ENCODE assay signal across 10 mouse cellular contexts in the genomic region with DNA sequence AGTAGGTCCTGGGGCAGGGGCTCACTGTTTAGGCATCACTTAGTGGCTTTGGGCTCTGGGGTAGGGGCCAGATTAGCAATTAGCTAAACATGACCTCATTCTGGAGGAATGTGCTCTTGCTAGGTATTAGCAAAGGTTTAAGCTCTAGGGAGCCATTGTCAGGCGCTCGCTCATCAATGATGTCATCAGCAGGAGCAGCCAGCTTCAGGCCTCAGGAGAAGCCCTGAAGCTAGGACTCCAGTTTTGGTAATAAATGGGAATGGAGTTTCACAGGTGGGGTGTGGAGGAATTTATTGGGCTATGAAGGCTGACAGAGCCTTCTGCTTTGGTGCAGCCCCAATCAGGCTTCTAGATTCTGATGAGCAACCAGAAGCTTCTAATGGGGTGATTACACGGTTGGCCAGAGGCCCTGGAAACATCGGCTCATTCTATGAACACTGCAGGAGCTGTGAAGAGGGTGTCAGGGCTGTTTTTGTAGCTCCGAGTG. TPM values are rescaled to one million over a fixed set of nuclear protein-coding genes. Genes with fewer than 3 reads are reported as not detected.
DNase-seq lines count a peak whose midpoint lies in the region; ATAC-seq lines count a peak whose summit lies in the region.
"Had no signal": no experiment of that assay in that cellular context is flagged by ENCODE, and none has a peak within 500 bp of the region (broad histone marks: within the 10 kb centered on the region; RNA-seq: fewer than 3 reads in every experiment).

No protein-coding gene starts in this region.

- intact Hi-C loops in heart, postnatal 25 days (cut with DNase I) = no loop called here
- intact Hi-C loops in left cerebral cortex, postnatal 36 days (cut with DNase I) = no loop called here

- H3K9me3 ChIP-seq in embryonic facial prominence, embryonic 13.5 days = no peaks in the 10 kb centered on the region
- H3K9me3 ChIP-seq in hindbrain, embryonic 11.5 days (ENCODE audit: control insufficient read depth, low read length) = no peaks in the 10 kb centered on the region
- no peaks in the 10 kb centered on the region for H3K9me3 ChIP-seq in neural tube, embryonic 15.5 days (replicated peaks)

- 36% methylated on average over 5 of the region's 5 CpGs for WGBS in embryonic facial prominence, embryonic 13.5 days
- 26% methylated on average over 5 of the region's 5 CpGs for WGBS in hindbrain, embryonic 11.5 days
- 17% methylated on average over 5 of the region's 5 CpGs for WGBS in neural tube, embryonic 15.5 days

- peak; percentile 11 to 19 for DNase-seq in heart, adult 9 months (ENCODE audit: low spot score in 2 of 2)
- DNase-seq in heart, postnatal 25 days (ENCODE audit: low spot score) = no peak
- peak; percentile 25 for DNase-seq in hindbrain, embryonic 11.5 days (ENCODE audit: low spot score)
- no peak for DNase-seq in left cerebral cortex, adult 8-10 months (ENCODE audit: low spot score in 2 of 2)
- no peak for DNase-seq in left cerebral cortex, postnatal 36 days (ENCODE audit: low spot score in 2 of 2)
- no peak for DNase-seq in adrenal gland, adult (ENCODE audit: inconsistent age in 2 of 2, low spot score in 1 of 2)

- no peaks in the 10 kb centered on the region for H3K36me3 ChIP-seq in embryonic facial prominence, embryonic 13.5 days
- H3K36me3 ChIP-seq in hindbrain, embryonic 11.5 days (ENCODE audit: control insufficient read depth, insufficient read depth, low read length) = no peaks in the 10 kb centered on the region
- H3K36me3 ChIP-seq in neural tube, embryonic 15.5 days = no peaks in the 10 kb centered on the region

- no peaks in the 10 kb centered on the region for H3K27me3 ChIP-seq in embryonic facial prominence, embryonic 13.5 days
- H3K27me3 ChIP-seq in hindbrain, embryonic 11.5 days (ENCODE audit: control insufficient read depth, insufficient read depth, low read length) = no peaks in the 10 kb centered on the region
- H3K27me3 ChIP-seq in neural tube, embryonic 15.5 days (replicated peaks) = no peaks in the 10 kb centered on the region

- H3K4me1 ChIP-seq in embryonic facial prominence, embryonic 13.5 days = peaks cover 65% of the 10 kb centered on the region
- no peaks in the 10 kb centered on the region; the same call in 1 of the 2 replicates for H3K4me1 ChIP-seq in hindbrain, embryonic 11.5 days (replicated peaks; ENCODE audit: control insufficient read depth, insufficient read depth, low read length)
- peaks cover 42% of the 10 kb centered on the region for H3K4me1 ChIP-seq in neural tube, embryonic 15.5 days

- peak overlapping the region; percentile 33; the same call in 1 of the 2 replicates for H3K27ac ChIP-seq in embryonic facial prominence, embryonic 13.5 days
- no peak overlapping the region for H3K27ac ChIP-seq in hindbrain, embryonic 11.5 days (ENCODE audit: low read depth, low read length)
- peak overlapping the region; percentile 14 for H3K27ac ChIP-seq in neural tube, embryonic 15.5 days (replicated peaks)
- H3K27ac ChIP-seq: left cerebral cortex, adult 2 months had no signal

- no peak for ATAC-seq in embryonic facial prominence, embryonic 13.5 days (ENCODE audit: insufficient number of reproducible peaks, insufficient read depth, low FRiP score, low TSS enrichment, low read depth)
- ATAC-seq in hindbrain, embryonic 11.5 days (ENCODE audit: low FRiP score) = no peak
- peak; percentile 33 for ATAC-seq in neural tube, embryonic 15.5 days (ENCODE audit: low FRiP score)
- ATAC-seq: CD4-positive, CD25-positive, alpha-beta regulatory T cell, adult 4 months had no signal

- no peak overlapping the region for H3K4me3 ChIP-seq in embryonic facial prominence, embryonic 13.5 days
- no peak overlapping the region for H3K4me3 ChIP-seq in hindbrain, embryonic 11.5 days (ENCODE audit: low read depth, low read length)
- H3K4me3 ChIP-seq in neural tube, embryonic 15.5 days (replicated peaks) = no peak overlapping the region
- H3K4me3 ChIP-seq: left cerebral cortex, adult 2 months had no signal

- no peak overlapping the region; the same call in 1 of the 2 replicates for H3K4me2 ChIP-seq in embryonic facial prominence, embryonic 13.5 days
- H3K4me2 ChIP-seq in hindbrain, embryonic 11.5 days (replicated peaks; ENCODE audit: low read depth, low read length) = no peak overlapping the region
- H3K4me2 ChIP-seq in neural tube, embryonic 15.5 days = no peak overlapping the region; the same call in 1 of the 2 replicates

- no peak overlapping the region for H3K9ac ChIP-seq in embryonic facial prominence, embryonic 13.5 days
- H3K9ac ChIP-seq in hindbrain, embryonic 11.5 days (ENCODE audit: low read depth, low read length) = no peak overlapping the region
- H3K9ac ChIP-seq in neural tube, embryonic 15.5 days (replicated peaks) = no peak overlapping the region

RNA-seq across cellular contexts. Expression of a gene that starts 30.0 kb away (rescaled TPM):
- total RNA-seq in heart, postnatal 25 days (2021) = 10 to 100 TPM; 21.9 to 27.7 TPM
- polyA plus RNA-seq in embryonic facial prominence, embryonic 13.5 days (2015; fragmentation: Nextera tagmentation; extraction: Ambion mirVana) = 23.9 and 30.7 TPM in 2 replicates
- 12.9 and 16.5 TPM in 2 replicates for polyA plus RNA-seq in hindbrain, embryonic 11.5 days (2014; fragmentation: Nextera tagmentation; extraction: Ambion mirVana)
- polyA plus RNA-seq in neural tube, embryonic 15.5 days (2015; fragmentation: Nextera tagmentation; extraction: Ambion mirVana) = 6.8 and 14.6 TPM in 2 replicates
- 10 to 100 TPM; 27.6 to 79.3 (median 41.4) TPM for total RNA-seq in left cerebral cortex, adult 8-10 months (2022)
- 10 to 100 TPM; 20.7 to 44.9 TPM for total RNA-seq in left cerebral cortex, postnatal 36 days (2021)

RNA-seq across cellular contexts. Expression of a gene that starts 56.4 kb away (rescaled TPM):
- not detected for total RNA-seq in heart, postnatal 25 days (2021)
- polyA plus RNA-seq in embryonic facial prominence, embryonic 13.5 days (2015; fragmentation: Nextera tagmentation; extraction: Ambion mirVana) = not detected in 2 replicates
- polyA plus RNA-seq in hindbrain, embryonic 11.5 days (2014; fragmentation: Nextera tagmentation; extraction: Ambion mirVana) = not detected in 2 replicates
- polyA plus RNA-seq in neural tube, embryonic 15.5 days (2015; fragmentation: Nextera tagmentation; extraction: Ambion mirVana) = not detected in 2 replicates
- total RNA-seq in left cerebral cortex, adult 8-10 months (2022) = not detected
- total RNA-seq in left cerebral cortex, postnatal 36 days (2021) = not detected
- total RNA-seq: left cerebral cortex, adult 2 months had no signal
- polyA plus RNA-seq: CD4-positive, CD25-positive, alpha-beta regulatory T cell, adult 4 months had no signal

Comparison
In these comparisons a context has a peak if more than half of its experiments do, and no peak if none do; other contexts are left out.
1. DNase-seq: peak in heart, adult 9 months (2 of 2) and hindbrain, embryonic 11.5 days (single experiment); none in heart, postnatal 25 days (single experiment), left cerebral cortex, adult 8-10 months (0 of 2), left cerebral cortex, postnatal 36 days (0 of 2) and adrenal gland, adult (0 of 2).